Mouse (Mus musculus) olfactory bulb, adult 2 months (tissue): ENCODE measurements around the gene Scgb1b11.
"Not testable (repeated sequence)": the region's sequence is repeated elsewhere in the genome, so short reads cannot be mapped to it uniquely, and the experiment has no call there.

Source experiments
- CTCF ChIP-seq: fragments of 200-500 bp; IDR thresholded peaks from 2 replicates; pipeline ENCODE4 v1.5.1; 2012; ENCODE audit warnings: low read depth, mild to moderate bottlenecking, low read length, moderate library complexity; ENCODE audit not compliant: insufficient read depth
- POLR2A ChIP-seq: fragments of 200-500 bp; IDR thresholded peaks from 2 replicates; pipeline ENCODE4 v1.6.1; 2012; ENCODE audit warnings: mild to moderate bottlenecking, low read depth, low read length, moderate library complexity; ENCODE audit not compliant: insufficient read depth

DNA sequence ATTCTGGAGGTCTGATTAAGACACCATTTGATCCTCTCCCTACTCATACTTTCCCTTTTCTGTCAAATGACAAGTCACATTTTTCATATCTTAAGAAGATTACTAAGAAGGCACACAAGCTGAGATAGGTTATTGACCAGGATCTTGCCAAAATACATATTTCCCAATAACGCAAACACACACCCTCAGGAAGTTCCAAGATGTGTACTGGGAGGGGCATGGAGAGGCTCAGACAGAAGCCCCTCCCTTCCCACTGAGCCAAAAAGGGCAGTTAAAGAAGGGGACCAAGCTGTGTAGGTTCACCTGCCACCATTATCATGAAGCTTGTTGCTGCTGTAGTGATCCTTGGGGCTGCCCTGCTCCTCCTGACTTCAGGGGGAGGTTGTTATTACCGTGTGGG lies at the start of gene Scgb1b11:
- not testable (repeated sequence) for TF ChIP-seq CTCF, POLR2A
